Mouse (Mus musculus) gastrocnemius, adult 8-10 months (tissue): ENCODE measurements around the gene Focad. TPM values are rescaled to one million over a fixed set of nuclear protein-coding genes. Genes with fewer than 3 reads are reported as not detected.
A peak's percentile ranks its signal among the peaks of the same experiment; 100 is the strongest.

Experiments
- DNase-seq, 2 experiments: peaks; one replicate each; pipeline ENCODE4 v3.0.0; 2022; ENCODE audit warnings: low spot score in 2 of 2
- total RNA-seq, 4 experiments: library from RNA; stranded (reverse); gene quantifications; 2 replicates each; pipeline ENCODE4 v1.2.4; 2022

Focad gene
- total RNA-seq, 4 experiments from 2014 or later: 10.0 to 14.7 (median 11.2) TPM

- DNase-seq: no peak
Observed at GRCm38 (mm10) chr4:88300832-88301621, 206.6 kb downstream of the Focad start.

- no peak for DNase-seq
Observed at GRCm38 (mm10) chr4:88302291-88302690, 207.9 kb downstream of the Focad start.

- no peak for DNase-seq
Observed at GRCm38 (mm10) chr4:88307691-88308090, 213.3 kb downstream of the Focad start.

GRCm38 (mm10) chr4:88308342-88309116, 214.1 kb downstream of the Focad start:
- no peak for DNase-seq

GRCm38 (mm10) chr4:88309676-88310075, 215.2 kb downstream of the Focad start:
- no peak for DNase-seq

DNA sequence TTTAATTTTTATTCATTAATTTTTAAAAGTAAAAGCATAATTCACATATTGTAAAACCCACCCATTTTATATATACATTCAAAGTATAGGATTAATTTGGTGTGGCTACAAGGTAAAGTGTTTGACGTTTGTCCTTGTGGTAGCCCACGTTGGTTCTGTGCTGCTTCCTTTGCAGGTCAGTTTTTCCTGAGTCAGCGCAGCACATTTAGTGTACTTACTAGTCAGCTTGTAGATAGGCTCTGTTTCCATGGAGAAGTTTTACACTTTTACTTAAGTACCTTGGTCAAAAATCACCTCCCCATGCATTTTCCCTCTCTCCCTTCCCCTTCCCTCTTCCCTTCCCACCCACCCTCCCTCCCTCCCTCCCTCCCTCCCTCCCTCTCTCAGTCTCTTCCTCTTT, 220.5 kb downstream of the Focad start:
- DNase-seq: no peak

- no peak for DNase-seq
Observed at GRCm38 (mm10) chr4:88320067-88320466, 225.6 kb downstream of the Focad start.

DNA sequence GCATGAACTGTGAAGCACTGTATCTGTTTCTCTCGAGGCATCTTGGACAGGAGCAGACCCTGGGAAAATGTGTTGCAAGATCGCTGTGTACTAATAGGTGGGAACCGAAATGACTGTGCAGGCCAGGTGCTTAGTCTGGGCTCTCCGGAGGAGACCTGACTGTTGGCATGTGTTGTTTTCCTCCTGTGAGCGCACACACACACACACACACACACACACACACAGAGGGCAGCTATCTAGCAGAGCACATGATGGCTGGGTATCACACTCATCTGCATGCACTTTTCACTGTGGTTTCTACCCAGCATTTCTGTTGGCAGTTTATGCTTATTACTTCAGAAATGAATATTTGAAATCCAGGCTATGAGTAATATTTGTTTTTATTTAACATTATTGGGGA, 231.0 kb downstream of the Focad start:
- no peak for DNase-seq

GRCm38 (mm10) chr4:88334533-88334932, 240.1 kb downstream of the Focad start:
- DNase-seq: no peak

DNA sequence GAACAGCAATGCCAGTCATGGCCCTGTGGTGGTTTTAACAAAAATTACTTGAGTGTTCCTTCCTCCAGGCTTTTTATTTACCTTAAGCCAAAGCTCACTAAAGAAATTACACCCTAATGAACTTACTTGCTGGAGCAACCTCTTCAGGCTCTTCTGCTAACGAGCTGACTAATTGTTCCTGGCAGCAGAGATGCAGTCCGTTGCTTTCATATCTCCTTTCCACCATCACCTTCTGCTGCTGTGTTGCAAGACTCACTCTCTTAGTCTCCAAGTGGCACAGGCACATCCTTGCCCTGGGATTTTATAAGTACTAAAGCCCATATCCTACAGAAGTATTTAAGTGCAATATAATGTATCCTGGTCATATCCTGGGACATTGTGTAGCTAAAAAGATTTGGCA, 242.3 kb downstream of the Focad start:
- no peak for DNase-seq

DNA sequence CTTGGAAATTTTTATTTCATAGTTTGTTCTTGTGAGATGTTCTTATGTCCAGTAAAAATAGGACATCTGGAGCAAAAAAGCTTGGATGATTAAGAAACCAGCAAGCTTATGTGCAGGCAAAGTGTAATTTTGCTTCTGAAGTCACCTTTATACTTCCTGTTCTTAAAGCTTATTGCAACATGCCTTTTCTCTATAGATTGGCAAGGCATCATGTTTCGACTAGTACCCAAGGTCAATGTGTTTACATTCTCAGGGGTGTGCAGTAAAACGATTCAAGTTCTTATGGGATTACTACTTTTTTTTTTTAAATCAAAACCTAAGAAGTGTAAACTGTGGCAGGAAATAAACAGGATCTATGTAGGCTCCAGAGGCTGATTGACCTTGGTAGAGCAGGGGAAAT, 242.9 kb downstream of the Focad start:
- no peak for DNase-seq

DNA sequence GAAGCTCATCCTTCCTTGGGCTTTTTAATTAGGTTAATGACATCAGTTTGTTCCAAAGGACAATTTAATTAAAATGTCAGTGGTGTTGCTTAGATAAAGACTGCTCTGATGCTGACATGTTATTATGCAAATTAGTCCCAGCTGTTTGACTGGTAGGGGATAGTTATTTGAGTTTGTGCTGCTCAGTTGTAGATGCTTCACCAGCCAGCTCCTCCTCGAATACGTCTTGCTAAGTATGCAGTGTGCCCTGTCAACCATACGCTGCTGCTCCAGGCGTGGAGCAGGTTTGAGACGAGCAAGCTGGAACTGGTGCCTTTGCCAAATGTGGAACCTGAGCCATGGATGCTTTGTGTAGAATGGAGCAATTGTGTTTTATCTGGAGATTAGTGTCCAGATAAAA, 243.7 kb downstream of the Focad start:
- no peak for DNase-seq

- DNase-seq: no peak
Observed at GRCm38 (mm10) chr4:88344468-88344867, 250.0 kb downstream of the Focad start.

- DNase-seq: no peak
Observed at GRCm38 (mm10) chr4:88345065-88345464, 250.6 kb downstream of the Focad start.

DNA sequence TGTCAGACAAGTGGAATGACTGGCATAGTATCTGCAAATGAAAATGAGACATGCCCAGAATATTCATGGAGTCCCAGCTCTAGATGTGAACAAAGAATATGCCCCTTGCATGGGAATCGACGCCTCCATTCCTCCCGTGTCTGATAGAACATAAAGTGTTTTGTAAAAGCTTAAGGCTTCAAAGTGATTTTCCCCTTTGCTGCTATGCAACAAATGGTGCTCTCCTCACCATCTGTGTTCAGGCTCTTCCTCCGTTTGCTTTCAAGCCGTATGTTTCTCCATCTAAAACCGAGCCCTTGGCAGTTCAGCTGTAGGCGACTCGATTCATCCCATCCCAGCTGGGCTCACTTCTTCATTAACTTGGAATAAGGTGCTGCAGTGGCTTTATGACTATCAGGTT, 251.5 kb downstream of the Focad start:
- DNase-seq: no peak

DNA sequence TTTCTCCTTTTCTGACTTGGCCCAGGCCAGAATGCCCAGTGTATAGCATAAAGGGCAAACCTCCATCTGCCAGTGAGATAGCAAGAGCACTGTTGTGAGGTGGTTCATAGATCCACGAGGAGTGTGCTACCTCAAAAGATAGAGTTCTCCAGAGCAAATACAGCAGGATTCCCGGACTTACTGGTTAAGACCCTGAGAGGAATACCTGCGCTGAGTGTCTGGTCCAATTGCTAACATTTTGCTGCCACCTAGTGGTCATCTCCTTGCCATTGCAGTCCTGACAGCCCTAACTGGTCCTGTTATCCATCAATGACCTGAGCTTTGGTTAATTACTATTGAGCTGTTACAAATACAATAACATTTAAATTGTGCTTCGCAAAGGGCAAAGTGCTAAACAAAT, 256.5 kb downstream of the Focad start:
- peak; percentile 17 to 22 for DNase-seq

GRCm38 (mm10) chr4:88356652-88357051, 262.2 kb downstream of the Focad start:
- no peak for DNase-seq

- DNase-seq: no peak
Observed at GRCm38 (mm10) chr4:88357431-88357830, 263.0 kb downstream of the Focad start.

DNA sequence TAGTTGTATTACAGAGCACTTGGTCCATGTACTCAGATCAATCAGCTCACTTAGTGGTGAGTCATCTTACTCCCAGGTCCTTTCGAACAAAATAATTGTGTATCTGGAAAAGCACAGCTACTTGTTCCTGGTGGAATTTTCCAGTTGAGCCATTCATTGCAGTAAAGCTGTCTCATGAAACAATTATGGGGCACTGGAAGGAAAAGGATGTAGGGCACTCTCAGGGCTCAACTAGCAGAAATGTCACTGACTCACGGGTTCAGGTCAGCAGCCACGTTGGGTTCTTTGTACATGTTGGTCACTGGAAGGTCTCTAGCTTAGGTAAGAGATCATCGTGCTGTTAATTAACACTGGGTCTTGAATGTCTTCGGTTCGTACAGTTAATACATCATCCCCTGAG, 275.5 kb downstream of the Focad start:
- DNase-seq: no peak

GRCm38 (mm10) chr4:88370819-88371218, 276.4 kb downstream of the Focad start:
- no peak for DNase-seq

GRCm38 (mm10) chr4:88372293-88373224, 278.1 kb downstream of the Focad start:
- no peak for DNase-seq

DNA sequence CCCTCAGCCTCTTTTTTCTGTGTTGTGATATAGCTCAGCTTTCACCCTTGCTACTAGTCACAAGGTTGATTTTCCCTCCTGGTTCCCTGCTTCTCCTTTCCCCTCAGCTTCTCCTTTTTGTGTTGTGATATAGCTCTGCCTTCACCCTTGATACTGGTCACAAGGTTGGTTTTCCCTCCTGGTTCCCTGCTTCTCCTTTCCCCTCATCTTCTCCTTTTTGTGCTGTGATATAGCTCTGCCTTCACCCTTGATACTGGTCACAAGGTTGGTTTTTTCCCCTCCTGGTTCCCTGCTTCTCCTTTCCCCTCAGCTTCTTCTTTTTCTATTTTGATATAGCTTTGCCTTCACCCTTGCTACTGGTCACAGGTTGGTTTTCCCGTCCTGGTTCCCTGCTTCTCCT, 295.6 kb downstream of the Focad start:
- DNase-seq: no peak
